Mouse (Mus musculus): Measurements from ENCODE around the gene 5730480H06Rik.

5730480H06Rik gene

GRCm38 (mm10) chr5:48421957-48422356, 94.2 kb downstream of the 5730480H06Rik start:
- no peak for DNase-seq (ENCODE audit: low read depth)

GRCm38 (mm10) chr5:48430459-48430858, 102.7 kb downstream of the 5730480H06Rik start:
- no peak for DNase-seq (ENCODE audit: low read depth)

DNA sequence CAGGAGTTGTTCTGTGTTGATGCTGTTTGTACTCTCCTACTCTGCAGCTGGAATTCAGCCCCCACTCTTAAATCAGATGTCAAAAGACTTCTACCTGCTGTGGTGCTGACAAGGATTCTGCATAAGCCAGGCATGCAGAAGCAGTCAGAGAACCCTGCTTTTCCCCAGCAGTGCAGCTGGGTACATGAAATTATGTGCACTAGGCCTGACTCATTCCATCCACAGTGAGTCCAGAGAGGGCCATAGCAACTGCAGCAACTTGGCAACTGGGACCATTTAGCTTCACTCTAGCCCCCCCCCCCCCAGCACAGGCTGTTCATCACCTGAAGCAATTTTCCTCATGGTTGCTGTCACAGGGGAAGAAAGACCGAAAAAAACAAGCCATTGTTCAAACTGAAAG, 121.1 kb downstream of the 5730480H06Rik start:
- no peak for DNase-seq (ENCODE audit: low read depth)

GRCm38 (mm10) chr5:48460221-48460620, 132.5 kb downstream of the 5730480H06Rik start:
- no peak for DNase-seq (ENCODE audit: low read depth)

Measured in naive thymus-derived CD4-positive, alpha-beta T cell, adult 2 months (primary cell).